Mouse (Mus musculus) brain, adult 2 months (tissue): ENCODE measurements at regions not wholly inside any gene's neighbourhood (a gene's known extent, or its start where the extent isn't known, plus 50 kb on each side); places are given as distances from the start of the nearest gene placed in this dataset.
A peak's percentile ranks its signal among the peaks of the same experiment; 100 is the strongest.

Experiments
- DNase-seq: peaks from one replicate; pipeline ENCODE4 v3.0.0; 2011; ENCODE audit warnings: low read depth, low spot score

GRCm38 (mm10) chr14:111971857-111972256, 297.0 kb downstream of the Slitrk5 start:
- DNase-seq = no peak

- peak; percentile 47 for DNase-seq
These were observed 321.0 kb downstream of the Slitrk5 start for GRCm38 (mm10) chr14:111995809-111996458.

GRCm38 (mm10) chr14:112002146-112002545, 327.2 kb downstream of the Slitrk5 start:
- DNase-seq = no peak

GRCm38 (mm10) chr14:112002881-112003280, 328.0 kb downstream of the Slitrk5 start:
- peak; percentile 16 for DNase-seq

GRCm38 (mm10) chr14:112008651-112009050, 333.8 kb downstream of the Slitrk5 start:
- DNase-seq = peak; percentile 13

- DNase-seq = peak; percentile 90
These were observed 354.4 kb downstream of the Slitrk5 start for GRCm38 (mm10) chr14:112029331-112029730.

- no peak for DNase-seq
These were observed 400.2 kb downstream of the Slitrk5 start for GRCm38 (mm10) chr14:112075071-112075470.
